Mouse (Mus musculus): ENCODE results near the gene Pde1a. TPM values are rescaled to one million over a fixed set of nuclear protein-coding genes. Genes with fewer than 3 reads are reported as not detected.

Gene Pde1a
- total and polyA plus RNA-seq, 2 experiments from 2014 or later: 13.2 to 17.0 TPM

- no peaks in the 10 kb centered on the region for H3K36me3 ChIP-seq (ENCODE audit: insufficient read depth, low read length)
- H3K27me3 ChIP-seq (ENCODE audit: insufficient read depth, low read length): no peaks in the 10 kb centered on the region
- TF ChIP-seq CTCF (IDR thresholded peaks at IDR 0.05): no peak
- no peak overlapping the region for H3K4me2 ChIP-seq (ENCODE audit: low read depth, low read length, poor library complexity, severe bottlenecking)
- H3K4me3 ChIP-seq (ENCODE audit: low read depth, low read length): no peak overlapping the region
- H3K9ac ChIP-seq (replicated peaks; ENCODE audit: low read length, poor library complexity, severe bottlenecking): no peak overlapping the region
- no peaks in the 10 kb centered on the region for H3K9me3 ChIP-seq (ENCODE audit: low read length)
- no peak for DNase-seq (ENCODE audit: low spot score)
- ATAC-seq (ENCODE audit: low FRiP score): no peak
- no peak overlapping the region for H3K27ac ChIP-seq (ENCODE audit: low read depth, low read length)
- 77% methylated on average over 8 of the region's 8 CpGs for WGBS
- no peaks in the 10 kb centered on the region for H3K4me1 ChIP-seq (ENCODE audit: insufficient read depth, low read length)
Observed at GRCm38 (mm10) chr2:79945898-79946675, 183.2 kb downstream of the Pde1a start.

- WGBS: 61% methylated on average over 5 of the region's 5 CpGs
Observed at GRCm38 (mm10) chr2:79934660-79935059, 194.6 kb downstream of the Pde1a start.

GRCm38 (mm10) chr2:79922356-79922755, 206.9 kb downstream of the Pde1a start:
- no peak for DNase-seq (ENCODE audit: low spot score)
- Histone ChIP-seq H3K4me3 (ENCODE audit: low read depth, low read length) (no peak overlapping the region), H3K4me2 (ENCODE audit: low read depth, low read length, poor library complexity, severe bottlenecking) (no peak overlapping the region), H3K9ac (replicated peaks; ENCODE audit: low read length, poor library complexity, severe bottlenecking) (no peak overlapping the region), H3K4me1 (ENCODE audit: insufficient read depth, low read length) (no peaks in the 10 kb centered on the region), H3K27ac (ENCODE audit: low read depth, low read length) (no peak overlapping the region), H3K27me3 (ENCODE audit: insufficient read depth, low read length) (no peaks in the 10 kb centered on the region), H3K36me3 (ENCODE audit: insufficient read depth, low read length) (no peaks in the 10 kb centered on the region), H3K9me3 (ENCODE audit: low read length) (no peaks in the 10 kb centered on the region)
- TF ChIP-seq CTCF (IDR thresholded peaks at IDR 0.05): no peak; the same call in 1 of the 2 replicates
- ATAC-seq (ENCODE audit: low FRiP score): no peak

More at GRCm38 (mm10) chr2:79934660-79935059, 194.6 kb downstream of the Pde1a start:
- H3K9me3 ChIP-seq (ENCODE audit: low read length): 0 out of 2 replicates have a peak, but pooled peaks cover 4% of the 10 kb centered on the region
- H3K27ac ChIP-seq (ENCODE audit: low read depth, low read length): no peak overlapping the region
- ATAC-seq (ENCODE audit: low FRiP score) (no peak), DNase-seq (ENCODE audit: low spot score) (no peak)
- no peaks in the 10 kb centered on the region for H3K36me3 ChIP-seq (ENCODE audit: insufficient read depth, low read length)
- no peak overlapping the region for H3K4me3 ChIP-seq (ENCODE audit: low read depth, low read length)
- no peak overlapping the region for H3K4me2 ChIP-seq (ENCODE audit: low read depth, low read length, poor library complexity, severe bottlenecking)
- no peak overlapping the region for H3K9ac ChIP-seq (replicated peaks; ENCODE audit: low read length, poor library complexity, severe bottlenecking)
- no peak for TF ChIP-seq CTCF (IDR thresholded peaks at IDR 0.05)
- no peaks in the 10 kb centered on the region for H3K4me1 ChIP-seq (ENCODE audit: insufficient read depth, low read length)
- no peaks in the 10 kb centered on the region for H3K27me3 ChIP-seq (ENCODE audit: insufficient read depth, low read length)

DNA sequence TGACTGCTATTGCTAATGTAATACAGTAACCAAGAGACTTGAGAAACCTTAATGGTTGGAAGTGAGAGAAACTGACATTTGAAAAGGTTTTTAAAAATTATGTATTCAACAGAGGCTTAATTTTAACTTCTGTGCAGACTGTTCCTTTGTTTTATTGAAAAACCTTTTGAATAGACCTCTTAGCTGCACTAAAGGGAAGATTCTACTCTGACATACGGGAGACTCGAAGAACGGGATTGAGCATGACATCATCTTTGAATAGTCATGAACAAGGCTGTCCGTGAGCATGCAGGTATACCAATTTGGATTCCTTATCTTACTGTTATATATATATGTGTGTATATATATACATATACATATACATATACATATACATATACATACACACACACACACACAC, 207.9 kb downstream of the Pde1a start:
- ATAC-seq (ENCODE audit: low FRiP score): no peak
- no peak for TF ChIP-seq CTCF (IDR thresholded peaks at IDR 0.05)

DNA sequence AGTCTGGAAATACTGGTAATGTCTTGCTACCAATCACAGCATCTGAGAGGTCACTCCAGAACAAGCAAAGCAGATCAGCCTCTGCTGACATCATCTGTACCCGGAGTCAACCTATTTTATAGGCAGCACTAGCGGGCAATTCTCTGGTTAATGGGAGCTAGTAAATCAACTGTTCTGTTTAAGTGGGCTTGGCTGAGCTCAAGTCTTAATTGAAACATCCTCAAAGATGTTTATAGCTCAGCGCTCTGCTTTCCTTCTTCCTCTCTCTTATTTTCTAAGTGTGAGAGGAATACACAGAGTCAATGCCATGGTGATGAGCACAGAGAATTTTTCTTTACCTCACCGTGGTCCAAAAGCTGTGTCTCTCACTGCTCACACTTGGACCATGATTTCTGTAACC, 208.8 kb downstream of the Pde1a start:
- Histone ChIP-seq H3K27me3 (ENCODE audit: insufficient read depth, low read length) (no peaks in the 10 kb centered on the region), H3K9me3 (ENCODE audit: low read length) (no peaks in the 10 kb centered on the region), H3K9ac (replicated peaks; ENCODE audit: low read length, poor library complexity, severe bottlenecking) (no peak overlapping the region), H3K4me1 (ENCODE audit: insufficient read depth, low read length) (no peaks in the 10 kb centered on the region), H3K27ac (ENCODE audit: low read depth, low read length) (no peak overlapping the region), H3K4me3 (ENCODE audit: low read depth, low read length) (no peak overlapping the region), H3K4me2 (ENCODE audit: low read depth, low read length, poor library complexity, severe bottlenecking) (no peak overlapping the region), H3K36me3 (ENCODE audit: insufficient read depth, low read length) (no peaks in the 10 kb centered on the region)
- no peak for TF ChIP-seq CTCF (IDR thresholded peaks at IDR 0.05)
- no peak for DNase-seq (ENCODE audit: low spot score)
- 90% methylated on average over 4 of the region's 4 CpGs for WGBS
- ATAC-seq (ENCODE audit: low FRiP score): no peak

More for the DNA sequence above, 207.9 kb downstream of the Pde1a start:
- Histone ChIP-seq H3K27me3 (ENCODE audit: insufficient read depth, low read length) (no peaks in the 10 kb centered on the region), H3K36me3 (ENCODE audit: insufficient read depth, low read length) (no peaks in the 10 kb centered on the region), H3K9ac (replicated peaks; ENCODE audit: low read length, poor library complexity, severe bottlenecking) (no peak overlapping the region), H3K4me2 (ENCODE audit: low read depth, low read length, poor library complexity, severe bottlenecking) (no peak overlapping the region), H3K4me1 (ENCODE audit: insufficient read depth, low read length) (no peaks in the 10 kb centered on the region), H3K9me3 (ENCODE audit: low read length) (no peaks in the 10 kb centered on the region), H3K4me3 (ENCODE audit: low read depth, low read length) (no peak overlapping the region), H3K27ac (ENCODE audit: low read depth, low read length) (no peak overlapping the region)
- 90% methylated on average over 4 of the region's 4 CpGs for WGBS
- DNase-seq (ENCODE audit: low spot score): no peak

DNA sequence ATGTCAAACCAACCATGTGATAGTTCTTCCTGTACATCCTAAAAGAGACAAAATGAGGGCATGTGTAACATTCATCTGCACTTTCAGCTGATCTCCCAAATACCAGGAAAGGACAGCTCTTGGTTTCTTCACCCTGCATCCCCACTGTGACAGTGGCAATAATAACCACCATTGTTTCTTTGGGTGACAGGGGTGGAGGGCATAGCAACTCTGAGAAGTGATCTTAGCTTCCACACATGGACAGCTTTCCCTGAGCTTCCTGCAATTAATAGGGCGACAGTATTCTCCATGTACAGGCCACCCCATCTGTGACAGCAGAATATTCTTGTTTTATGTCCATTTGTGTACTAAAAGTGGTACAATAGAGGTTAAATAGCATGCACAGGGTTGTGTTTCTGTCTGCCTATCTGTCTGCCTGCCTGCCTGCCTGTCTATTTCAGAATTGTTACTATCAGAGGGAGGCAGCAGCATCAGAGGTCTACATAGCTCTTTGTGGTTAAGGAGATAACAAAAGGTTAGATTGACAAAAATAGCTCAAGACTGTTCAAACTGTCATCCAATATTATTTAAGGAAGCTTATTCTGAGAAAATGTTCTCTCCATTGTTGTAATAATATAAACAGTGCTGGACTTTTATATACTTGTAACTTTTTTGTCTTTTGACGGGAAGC, 227.3 kb downstream of the Pde1a start:
- no peak overlapping the region for H3K4me2 ChIP-seq (ENCODE audit: low read depth, low read length, poor library complexity, severe bottlenecking)
- H3K27me3 ChIP-seq (ENCODE audit: insufficient read depth, low read length): no peaks in the 10 kb centered on the region
- no peaks in the 10 kb centered on the region for H3K36me3 ChIP-seq (ENCODE audit: insufficient read depth, low read length)
- no peaks in the 10 kb centered on the region for H3K9me3 ChIP-seq (ENCODE audit: low read length)
- no peak overlapping the region for H3K4me3 ChIP-seq (ENCODE audit: low read depth, low read length)
- DNase-seq (ENCODE audit: low spot score): no peak
- WGBS: 96% methylated on average over 2 of the region's 2 CpGs
- H3K4me1 ChIP-seq (ENCODE audit: insufficient read depth, low read length): no peaks in the 10 kb centered on the region
- H3K27ac ChIP-seq (ENCODE audit: low read depth, low read length): no peak overlapping the region
- H3K9ac ChIP-seq (replicated peaks; ENCODE audit: low read length, poor library complexity, severe bottlenecking): no peak overlapping the region
- no peak for TF ChIP-seq CTCF (IDR thresholded peaks at IDR 0.05)
- ATAC-seq (ENCODE audit: low FRiP score): no peak

Measured in midbrain, postnatal 0 days (tissue).